Mouse (Mus musculus): ENCODE data around the gene Apip.

- no peak for TF ChIP-seq CTCF (IDR thresholded peaks at IDR 0.05)
- no peak for TF ChIP-seq EP300 (IDR thresholded peaks at IDR 0.05)
Observed at GRCm38 (mm10) chr2:103117212-103117611, 43.7 kb downstream of the Apip start.
